Mouse (Mus musculus) intestine, embryonic 14.5 days (tissue): ENCODE data around the gene Cenpb. TPM values are rescaled to one million over a fixed set of nuclear protein-coding genes. Genes with fewer than 3 reads are reported as not detected.

Experiments used
- ATAC-seq: fragments of 200-750 bp; cut with Nextera tagmentation; replicated peaks from 2 replicates; pipeline ENCODE4 v1.8.0; 2017; ENCODE audit warnings: low read depth, moderate number of reproducible peaks, moderate TSS enrichment, moderate library complexity; ENCODE audit not compliant: low FRiP score, low TSS enrichment
- DNase-seq: peaks from one replicate; pipeline ENCODE4 v3.0.0-alpha.2; 2018; ENCODE audit warnings: low spot score
- H3K27ac ChIP-seq: fragments of 300-500 bp; sonication (generic); 2 replicates; pipeline ENCODE4 v1.5.1; 2014; ENCODE audit warnings: low read depth, mild to moderate bottlenecking, control low read depth
- H3K27me3 ChIP-seq: fragments of 300-500 bp; sonication (generic); replicated peaks from 2 replicates; pipeline ENCODE4 v1.6.1; 2014; ENCODE audit warnings: low read length, control low read depth; ENCODE audit not compliant: control insufficient read depth, insufficient read depth
- H3K36me3 ChIP-seq: fragments of 300-500 bp; sonication (generic); 2 replicates; pipeline ENCODE4 v1.6.1; 2014; ENCODE audit warnings: low read length, control low read depth; ENCODE audit not compliant: control insufficient read depth, insufficient read depth
- H3K4me1 ChIP-seq: fragments of 300-500 bp; sonication (generic); replicated peaks from 2 replicates; pipeline ENCODE4 v1.6.1; 2014; ENCODE audit warnings: low read length, control low read depth, mixed read lengths; ENCODE audit not compliant: control insufficient read depth, insufficient read depth
- H3K4me2 ChIP-seq: fragments of 300-500 bp; sonication (generic); 2 replicates; pipeline ENCODE4 v1.6.1; 2014; ENCODE audit warnings: low read length
- H3K4me3 ChIP-seq: fragments of 300-500 bp; sonication (generic); 2 replicates; pipeline ENCODE4 v1.5.1; 2014; ENCODE audit warnings: low read depth, low read length, control low read depth, mixed read lengths
- H3K9ac ChIP-seq: fragments of 300-500 bp; sonication (generic); 2 replicates; pipeline ENCODE4 v1.6.1; 2014; ENCODE audit warnings: mild to moderate bottlenecking, low read length
- H3K9me3 ChIP-seq: fragments of 300-500 bp; sonication (generic); 2 replicates; pipeline ENCODE4 v1.6.1; 2016; ENCODE audit warnings: low read length, control low read depth; ENCODE audit not compliant: control insufficient read depth
- WGBS: fragments of 180-500 bp; shearing (Covaris S2); extraction: QIAGEN DNeasy Blood & Tissue Kit; methylation state at CpG from one replicate; pipeline ENCODE4 v1.1.7; 2014; 5-methylcytosine and 5-hydroxymethylcytosine counted together
- polyA plus RNA-seq: library from polyadenylated mRNA; unstranded; fragments of >200 nt; fragmentation: Nextera tagmentation; extraction: Ambion mirVana; gene quantifications from 2 replicates; pipeline ENCODE4 v1.2.1, GENCODE M21; 2014

Gene Cenpb
- polyA plus RNA-seq, 1 experiment from 2014 or later: 9.5 TPM

DNA sequence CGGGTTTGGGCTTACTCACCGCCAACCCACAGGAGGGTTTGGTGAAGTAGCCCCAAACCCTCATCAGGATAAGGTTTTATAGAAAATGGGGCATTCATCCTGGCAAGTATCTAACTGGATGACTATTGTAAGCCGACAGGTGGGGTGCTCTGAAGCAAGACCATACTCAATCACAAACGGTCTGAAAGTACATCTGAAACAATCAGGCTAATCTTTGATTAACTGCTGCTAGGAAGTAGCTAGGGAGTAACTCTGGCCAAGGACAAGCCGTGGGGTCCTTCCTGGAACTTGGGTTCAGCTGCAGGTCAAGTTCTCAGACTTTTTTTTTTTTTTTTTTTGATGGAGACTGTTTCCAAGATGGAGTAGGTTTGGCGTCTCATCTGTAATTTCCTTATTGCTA is 11.9 kb downstream of the Cenpb start:
- no peaks in the 10 kb centered on the region for H3K9me3 ChIP-seq
- no peak for ATAC-seq
- no peaks in the 10 kb centered on the region for H3K36me3 ChIP-seq
- H3K4me3 ChIP-seq: no peak overlapping the region
- H3K4me1 ChIP-seq: no peaks in the 10 kb centered on the region
- WGBS: 78% methylated on average over 6 of the region's 6 CpGs
- H3K9ac ChIP-seq: no peak overlapping the region
- no peak for DNase-seq
- H3K27ac ChIP-seq: no peak overlapping the region
- H3K4me2 ChIP-seq: no peak overlapping the region
- peaks cover 34% of the 10 kb centered on the region for H3K27me3 ChIP-seq

- Histone ChIP-seq H3K36me3 (no peaks in the 10 kb centered on the region), H3K4me1 (no peaks in the 10 kb centered on the region), H3K27ac (no peak overlapping the region), H3K9me3 (no peaks in the 10 kb centered on the region), H3K9ac (no peak overlapping the region), H3K27me3 (peaks cover 16% of the 10 kb centered on the region), H3K4me3 (no peak overlapping the region), H3K4me2 (no peak overlapping the region)
- 81% methylated on average over 2 of the region's 2 CpGs for WGBS
- no peak for DNase-seq
- no peak for ATAC-seq
These were observed 13.7 kb downstream of the Cenpb start for GRCm38 (mm10) chr2:131166172-131166571.

DNA sequence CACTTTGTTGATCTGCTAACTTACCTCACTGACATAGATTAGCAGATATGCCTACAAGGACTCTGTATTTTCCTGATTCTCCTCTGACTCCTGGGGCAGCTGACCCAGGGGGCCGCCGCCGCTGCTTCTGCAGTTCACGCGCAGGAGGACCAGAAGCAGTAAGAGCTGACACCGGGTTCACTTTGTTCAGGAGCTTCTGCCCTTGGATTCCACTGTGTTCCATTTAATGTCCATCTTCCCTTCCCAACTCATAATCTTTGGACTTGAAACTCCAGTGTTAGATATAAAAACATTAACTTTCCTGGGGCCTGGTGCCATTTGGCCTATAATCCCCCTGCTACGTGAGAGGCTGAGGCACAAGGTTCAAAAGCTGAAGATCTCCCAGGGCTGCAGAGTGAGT is 15.9 kb downstream of the Cenpb start:
- Histone ChIP-seq H3K4me3 (no peak overlapping the region), H3K27me3 (no peaks in the 10 kb centered on the region), H3K36me3 (no peaks in the 10 kb centered on the region), H3K4me1 (peaks cover 2% of the 10 kb centered on the region), H3K27ac (no peak overlapping the region), H3K9me3 (no peaks in the 10 kb centered on the region), H3K4me2 (no peak overlapping the region), H3K9ac (no peak overlapping the region)
- DNase-seq (no peak), ATAC-seq (no peak)
- WGBS: 72% methylated on average over 7 of the region's 7 CpGs

DNA sequence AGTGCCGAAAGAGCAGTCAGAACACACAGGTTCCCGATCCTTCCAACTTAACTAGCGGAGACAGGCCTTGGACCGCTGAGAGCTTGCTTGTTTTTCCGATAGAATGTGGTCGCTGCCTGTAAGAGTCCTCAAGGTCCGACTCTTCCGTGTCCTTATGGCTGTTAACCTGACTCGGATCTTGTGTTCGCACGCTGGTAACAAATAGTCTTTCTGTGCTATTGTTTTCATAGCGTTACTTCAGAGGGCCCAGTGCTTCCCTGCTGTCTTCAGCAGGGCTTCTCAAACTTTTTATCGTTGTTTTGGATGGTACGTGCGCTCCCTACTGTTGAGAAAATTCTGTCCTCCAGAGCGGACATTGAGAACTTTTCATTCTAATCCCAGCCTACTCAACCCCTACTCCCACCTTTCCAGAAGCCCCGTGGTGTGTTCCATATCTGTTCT is 19.2 kb downstream of the Cenpb start:
- ATAC-seq (peak; percentile 3; the same call in 1 of the 2 replicates), DNase-seq (no peak)
- under 1% methylated on average over 17 of the region's 17 CpGs for WGBS

DNA sequence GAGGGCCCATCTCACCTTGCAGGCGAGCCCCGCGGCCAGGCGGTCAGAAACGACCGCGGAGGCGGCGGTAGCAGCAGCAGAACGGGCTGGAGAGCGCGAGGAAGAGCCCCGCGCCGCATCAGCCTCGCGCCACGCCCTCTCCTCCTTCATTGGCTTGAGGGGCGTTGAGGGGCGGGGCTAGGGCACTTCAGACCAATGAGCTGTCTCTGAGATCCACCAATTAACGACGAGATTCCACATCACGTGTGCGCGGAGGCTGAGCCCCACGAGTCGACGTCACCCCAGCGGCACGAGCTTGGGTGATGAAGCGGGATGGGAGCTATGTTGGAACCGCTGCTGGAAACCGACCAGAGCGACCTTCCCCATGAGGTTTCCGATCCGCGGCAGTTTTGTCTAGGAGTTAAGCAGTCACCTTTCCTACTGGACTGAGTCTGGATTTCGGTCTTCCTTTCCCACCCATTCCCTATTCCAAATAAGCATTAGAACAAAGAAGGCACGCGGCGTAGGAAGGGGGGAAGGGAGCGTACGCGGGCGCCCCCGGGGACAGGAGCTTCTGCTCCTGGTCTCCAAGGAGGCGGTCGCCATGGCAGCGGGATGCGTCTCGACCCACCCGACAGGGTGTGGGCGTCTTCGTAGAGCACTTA is 19.8 kb downstream of the Cenpb start, which contains the start of gene 1700037H04Rik:
Gene 1700037H04Rik, minus strand, starts transcription at position 144 of the 644 bp plus-strand sequence.
- no peaks in the 10 kb centered on the region for H3K27me3 ChIP-seq
- DNase-seq (peak; percentile 94), ATAC-seq (peak; percentile 96)
- WGBS: under 1% methylated on average over 54 of the region's 54 CpGs
- H3K9me3 ChIP-seq: no peaks in the 10 kb centered on the region
- no peaks in the 10 kb centered on the region for H3K36me3 ChIP-seq
- H3K4me3 ChIP-seq: peak within 1 kb of the TSS; percentile 83
- H3K4me1 ChIP-seq: peaks cover 6% of the 10 kb centered on the region
- peak within 1 kb of the TSS; percentile 94 for H3K4me2 ChIP-seq
- H3K9ac ChIP-seq: peak within 1 kb of the TSS; percentile 77
- H3K27ac ChIP-seq: peak within 1 kb of the TSS; percentile 96

More for the DNA sequence above, 19.2 kb downstream of the Cenpb start:
- H3K9ac ChIP-seq: peak overlapping the region; percentile 77
- no peaks in the 10 kb centered on the region for H3K27me3 ChIP-seq
- peaks cover 6% of the 10 kb centered on the region for H3K4me1 ChIP-seq
- H3K4me3 ChIP-seq: peak overlapping the region; percentile 83
- peak overlapping the region; percentile 94 for H3K4me2 ChIP-seq
- H3K36me3 ChIP-seq: no peaks in the 10 kb centered on the region
- peak overlapping the region; percentile 96 for H3K27ac ChIP-seq
- H3K9me3 ChIP-seq: no peaks in the 10 kb centered on the region

GRCm38 (mm10) chr2:131159491-131159910 is 20.4 kb downstream of the Cenpb start:
- peak overlapping the region; percentile 94 for H3K4me2 ChIP-seq
- ATAC-seq: peak; percentile 36
- WGBS: under 1% methylated on average over 18 of the region's 18 CpGs
- H3K4me1 ChIP-seq: peaks cover 6% of the 10 kb centered on the region
- H3K27me3 ChIP-seq: no peaks in the 10 kb centered on the region
- peak overlapping the region; percentile 83 for H3K4me3 ChIP-seq
- no peak for DNase-seq
- H3K9ac ChIP-seq: peak overlapping the region; percentile 77
- H3K27ac ChIP-seq: peak overlapping the region; percentile 96
- no peaks in the 10 kb centered on the region for H3K9me3 ChIP-seq
- 0 out of 2 replicates have a peak, but pooled peaks cover 3% of the 10 kb centered on the region for H3K36me3 ChIP-seq

GRCm38 (mm10) chr2:131156987-131157386 is 22.9 kb downstream of the Cenpb start:
- H3K36me3 ChIP-seq: peaks cover 15% of the 10 kb centered on the region; the same call in 1 of the 2 replicates
- H3K9ac ChIP-seq: no peak overlapping the region
- WGBS: 92% methylated on average over 7 of the region's 7 CpGs
- DNase-seq (no peak), ATAC-seq (no peak)
- no peaks in the 10 kb centered on the region for H3K9me3 ChIP-seq
- H3K4me3 ChIP-seq: no peak overlapping the region
- no peaks in the 10 kb centered on the region for H3K27me3 ChIP-seq
- H3K4me2 ChIP-seq: no peak overlapping the region
- no peak overlapping the region for H3K27ac ChIP-seq
- H3K4me1 ChIP-seq: peaks cover 6% of the 10 kb centered on the region

DNA sequence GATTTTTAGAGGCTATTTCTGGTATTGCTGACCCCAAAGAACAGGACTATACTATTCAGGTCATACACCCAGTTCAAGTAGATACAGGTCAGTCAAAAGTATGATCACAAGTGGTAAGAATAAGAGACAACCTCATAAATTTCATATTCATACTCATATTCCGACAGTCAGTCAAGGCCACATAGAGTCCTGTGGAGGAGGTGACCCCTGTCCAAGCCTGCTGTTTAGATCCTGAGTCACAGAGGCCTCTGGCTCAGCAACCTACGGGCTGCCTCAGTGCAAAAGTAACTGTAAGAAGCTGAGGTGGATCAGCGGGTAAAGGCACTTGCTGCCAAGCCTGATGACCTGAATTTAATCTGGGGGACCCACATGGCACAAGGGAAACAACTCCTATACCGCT is 25.8 kb downstream of the Cenpb start:
- 96% methylated on average over 4 of the region's 4 CpGs for WGBS

More for the DNA sequence above, 25.8 kb downstream of the Cenpb start:
- Histone ChIP-seq H3K27ac (no peak overlapping the region), H3K4me1 (peaks cover 5% of the 10 kb centered on the region), H3K9ac (no peak overlapping the region), H3K27me3 (no peaks in the 10 kb centered on the region), H3K9me3 (no peaks in the 10 kb centered on the region), H3K4me2 (no peak overlapping the region), H3K4me3 (no peak overlapping the region), H3K36me3 (peaks cover 32% of the 10 kb centered on the region)
- ATAC-seq (no peak), DNase-seq (no peak)
